Mouse (Mus musculus): ENCODE data around the gene Pygm.

The Pygm gene

GRCm38 (mm10) chr19:6385821-6386220, 1.6 kb downstream of the Pygm start:
- in situ Hi-C loops (cut with MboI, MseI), result no loop called here

- in situ Hi-C loops (cut with MboI, MseI), result no loop called here
Observed at GRCm38 (mm10) chr19:6386234-6386633, 2.0 kb downstream of the Pygm start.

GRCm38 (mm10) chr19:6388006-6388405, 3.8 kb downstream of the Pygm start:
- in situ Hi-C loops (cut with MboI, MseI), result no loop called here

DNA sequence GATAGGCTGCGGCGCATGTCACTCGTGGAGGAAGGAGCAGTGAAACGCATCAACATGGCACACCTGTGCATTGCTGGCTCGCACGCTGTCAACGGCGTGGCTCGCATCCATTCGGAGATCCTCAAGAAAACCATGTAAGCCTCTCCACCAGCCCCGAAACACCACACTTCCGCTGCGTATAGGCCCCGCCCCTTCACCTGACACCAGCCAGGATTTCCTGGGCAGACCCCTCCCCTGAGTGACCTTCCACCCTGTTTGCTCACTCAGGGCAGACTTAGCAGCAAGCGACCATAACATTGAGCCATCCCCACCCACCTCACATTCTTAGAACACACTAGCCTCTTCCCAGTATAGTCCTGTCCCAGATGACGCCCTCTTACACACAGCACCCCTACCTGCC, 5.6 kb downstream of the Pygm start:
- in situ Hi-C loops (cut with MboI, MseI), result no loop called here

GRCm38 (mm10) chr19:6390251-6390650, 6.1 kb downstream of the Pygm start:
- in situ Hi-C loops (cut with MboI, MseI), result no loop called here

GRCm38 (mm10) chr19:6392743-6393393, 8.7 kb downstream of the Pygm start:
- in situ Hi-C loops (cut with MboI, MseI), result no loop called here

DNA sequence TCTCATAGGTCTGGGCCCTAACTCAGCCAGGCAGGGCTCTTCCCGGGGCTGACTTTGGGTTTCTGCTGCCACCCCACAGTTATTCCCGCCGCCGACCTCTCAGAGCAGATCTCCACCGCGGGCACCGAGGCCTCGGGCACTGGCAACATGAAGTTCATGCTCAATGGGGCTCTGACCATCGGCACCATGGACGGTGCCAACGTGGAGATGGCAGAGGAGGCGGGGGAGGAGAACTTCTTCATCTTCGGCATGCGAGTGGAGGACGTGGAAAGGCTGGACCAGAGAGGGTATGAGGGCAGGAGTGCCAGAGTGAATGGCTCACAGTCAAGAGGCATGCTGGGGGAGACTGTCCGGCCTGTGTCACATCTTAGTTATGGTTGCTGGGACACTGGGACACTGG, 9.4 kb downstream of the Pygm start:
- in situ Hi-C loops (cut with MboI, MseI), result no loop called here

DNA sequence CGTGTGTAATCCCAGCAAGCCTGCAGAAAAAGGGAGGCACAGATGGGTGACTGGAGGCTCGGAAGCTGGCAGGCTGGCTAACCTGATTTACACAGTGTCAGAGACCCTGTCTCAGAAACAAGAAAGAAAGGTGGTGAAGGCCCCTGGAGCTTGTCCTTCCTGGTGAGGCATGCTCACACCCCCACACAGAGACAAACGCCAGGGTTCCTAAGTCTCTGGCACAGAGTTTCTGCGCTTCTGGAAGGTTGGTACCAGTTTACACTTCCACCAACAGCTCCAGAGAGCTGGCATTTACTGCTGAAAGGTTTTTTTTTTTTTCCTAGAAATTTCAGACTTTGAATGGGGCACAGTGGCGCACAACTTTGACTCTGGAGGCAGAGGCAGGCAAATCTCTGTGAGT, 12.0 kb downstream of the Pygm start:
- in situ Hi-C loops (cut with MboI, MseI), result no loop called here

GRCm38 (mm10) chr19:6397582-6398249, 13.5 kb downstream of the Pygm start:
- in situ Hi-C loops (cut with MboI, MseI), result no loop called here

- in situ Hi-C loops (cut with MboI, MseI), result no loop called here
Observed at GRCm38 (mm10) chr19:6398447-6399284, 14.5 kb downstream of the Pygm start.

DNA sequence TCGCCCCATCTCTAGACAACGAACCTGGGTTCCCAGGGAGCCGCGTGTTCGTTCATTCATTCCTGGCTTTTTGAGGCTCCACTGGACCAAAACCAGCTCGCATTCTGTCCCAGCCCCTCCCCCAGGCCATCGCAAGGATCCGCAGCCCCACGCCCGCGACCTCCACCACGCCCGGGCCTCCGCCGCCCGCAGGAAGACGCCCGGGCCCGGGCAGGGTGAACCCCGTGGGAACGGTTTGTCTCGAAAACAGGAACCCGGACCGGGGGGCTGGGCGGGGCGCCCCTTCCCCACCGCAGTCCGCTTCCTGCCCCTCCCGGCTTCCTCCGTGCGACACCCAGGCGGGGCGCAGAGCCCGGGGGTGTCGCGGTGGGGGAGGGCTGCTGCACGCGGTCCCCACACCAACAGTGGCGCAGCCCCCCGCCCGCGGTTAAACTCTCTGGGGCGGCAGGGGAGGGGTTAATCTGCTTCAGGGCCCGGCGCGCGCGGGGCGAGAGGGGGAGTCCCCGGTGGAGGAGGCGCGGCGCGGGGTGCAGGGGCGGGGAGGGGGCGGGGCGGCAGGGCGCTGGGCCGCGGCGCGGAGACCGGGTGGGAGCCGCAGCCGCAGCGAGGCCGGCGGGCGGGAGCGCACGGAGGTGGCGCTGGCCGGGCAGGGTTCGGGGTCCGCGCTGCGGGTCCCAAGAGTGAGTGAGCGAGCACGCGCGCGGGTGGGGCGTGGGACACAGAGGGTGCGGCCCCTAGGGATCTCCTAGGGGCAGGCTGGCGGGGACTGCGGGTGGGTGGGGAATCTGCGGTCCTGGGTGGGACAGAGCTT, 15.3 kb downstream of the Pygm start, which contains the start of gene Rasgrp2:
Gene Rasgrp2, plus strand, starts transcription at position 56 of the 811 bp plus-strand sequence.
- in situ Hi-C loops (cut with MboI, MseI), result no loop called here

DNA sequence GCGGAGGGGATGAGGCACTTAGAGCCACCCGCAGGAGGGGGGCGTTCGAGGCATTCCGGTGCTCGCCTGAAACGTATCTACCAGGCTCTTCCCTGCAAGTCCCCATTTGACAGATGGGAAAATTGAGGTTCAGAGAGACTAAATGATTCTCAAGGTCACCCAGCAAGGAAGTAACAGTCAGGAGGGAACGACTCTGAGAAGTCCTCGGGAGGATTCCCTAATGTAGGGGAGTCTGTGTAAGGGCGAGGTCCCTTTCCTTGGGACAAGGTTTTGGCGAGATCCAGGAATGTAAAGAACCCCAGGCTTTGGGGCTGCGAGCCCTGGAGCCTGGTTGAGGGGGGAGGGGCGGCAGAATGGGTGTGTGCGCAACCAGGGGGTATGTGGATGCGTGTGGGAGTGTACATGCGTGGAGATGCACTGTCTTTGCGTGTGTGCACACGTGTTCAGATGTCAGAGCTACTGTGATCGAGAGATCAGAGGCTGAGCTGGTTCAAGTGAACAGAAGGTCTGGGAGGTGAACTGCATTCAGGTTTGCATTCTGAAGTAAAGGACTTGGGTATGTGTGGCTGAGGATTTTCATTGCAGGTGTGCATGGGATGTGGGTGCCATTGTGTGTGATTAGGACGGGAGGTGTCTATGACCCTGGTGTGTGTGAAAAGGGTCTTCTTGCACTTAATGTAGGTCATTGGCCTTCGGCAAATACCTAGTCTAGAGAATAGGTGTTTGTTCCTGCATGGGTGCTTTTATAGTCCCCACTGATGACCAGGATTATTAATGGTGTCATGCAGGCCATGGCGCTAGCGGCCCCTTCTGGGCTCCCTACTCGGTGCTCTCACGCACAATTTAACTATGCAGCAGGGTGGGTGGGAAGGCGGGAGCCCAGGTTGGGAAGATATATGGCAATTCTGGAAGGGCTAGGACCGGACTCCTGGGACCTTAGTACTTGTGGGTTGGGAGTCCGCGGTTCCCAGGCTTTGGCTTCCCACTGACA, 16.2 kb downstream of the Pygm start:
- in situ Hi-C loops (cut with MboI, MseI), result no loop called here

DNA sequence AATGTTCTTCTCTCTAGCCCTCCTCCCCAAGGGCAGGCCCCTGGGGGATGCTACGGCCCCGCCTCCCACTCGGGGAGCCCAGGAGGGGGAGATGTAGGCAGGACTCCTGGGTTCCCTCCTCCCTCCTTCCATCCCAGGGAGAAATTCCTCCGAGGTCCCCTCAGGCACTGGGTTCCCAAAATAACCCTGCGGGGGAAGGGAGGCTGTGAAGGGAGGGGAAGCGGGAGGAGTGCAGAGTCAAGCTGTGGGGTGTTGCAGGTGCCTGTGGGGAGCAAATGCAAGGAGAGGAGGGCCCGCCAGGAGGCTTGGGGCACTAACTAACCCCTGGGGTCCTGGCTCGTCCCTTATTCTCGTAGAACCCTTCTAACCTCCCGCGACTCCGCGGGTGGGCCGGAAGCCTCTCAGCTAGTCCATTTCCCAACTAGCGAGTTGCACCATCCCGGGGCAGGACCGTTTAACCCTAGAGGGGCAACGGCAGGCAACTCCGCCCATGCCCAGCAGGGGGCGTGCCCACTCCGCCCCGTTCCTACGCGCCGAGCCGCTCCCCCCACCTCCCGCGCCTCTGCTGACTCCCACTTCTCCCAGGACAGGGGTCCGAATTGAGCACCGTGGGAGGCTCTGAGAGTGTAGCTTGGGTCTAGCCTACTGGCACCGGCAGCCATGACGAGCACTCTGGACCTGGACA, 17.1 kb downstream of the Pygm start:
- in situ Hi-C loops (cut with MboI, MseI), result no loop called here

DNA sequence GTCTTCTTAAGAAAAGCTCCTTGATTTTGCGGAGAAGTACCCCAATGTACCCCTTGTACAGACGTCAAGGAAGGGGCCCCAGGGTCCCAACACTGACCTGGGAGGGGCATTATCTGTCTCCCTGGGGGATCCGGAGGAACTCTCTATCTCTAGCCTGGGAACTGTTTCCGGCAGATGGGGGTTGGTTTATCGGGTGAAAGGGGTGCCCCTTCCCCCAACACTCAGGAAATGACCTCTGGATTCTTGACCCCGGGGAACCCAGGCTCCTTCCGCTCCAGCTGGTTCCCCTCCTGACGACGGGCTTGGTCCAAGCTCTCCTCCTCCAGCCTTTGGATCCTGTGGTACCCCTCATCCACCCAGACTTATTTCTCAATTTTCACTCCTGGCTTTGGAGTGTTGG, 17.8 kb downstream of the Pygm start:
- in situ Hi-C loops (cut with MboI, MseI), result no loop called here

DNA sequence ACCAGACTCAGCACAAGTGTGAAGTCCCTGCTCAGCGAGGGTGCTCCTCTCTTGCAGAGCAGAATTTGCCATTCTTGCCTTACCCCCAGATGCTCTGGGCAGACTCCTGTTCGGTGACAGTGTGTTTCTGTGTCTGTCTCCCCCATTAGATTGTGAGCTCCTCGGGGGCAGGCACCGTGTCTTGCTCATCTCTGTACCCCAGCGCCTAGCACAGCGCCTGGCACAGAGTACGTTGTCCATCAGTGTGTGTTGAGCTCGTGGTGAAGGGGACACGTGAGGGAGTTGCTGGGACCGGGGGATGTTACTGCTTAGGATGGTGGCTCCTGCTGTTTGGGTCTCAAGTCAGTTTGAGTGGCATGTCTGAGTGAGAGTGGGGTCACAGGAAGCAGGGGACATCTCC, 19.7 kb downstream of the Pygm start:
- in situ Hi-C loops (cut with MboI, MseI), result no loop called here

- in situ Hi-C loops (cut with MboI, MseI), result no loop called here
Observed at GRCm38 (mm10) chr19:6405433-6405832, 21.2 kb downstream of the Pygm start.

DNA sequence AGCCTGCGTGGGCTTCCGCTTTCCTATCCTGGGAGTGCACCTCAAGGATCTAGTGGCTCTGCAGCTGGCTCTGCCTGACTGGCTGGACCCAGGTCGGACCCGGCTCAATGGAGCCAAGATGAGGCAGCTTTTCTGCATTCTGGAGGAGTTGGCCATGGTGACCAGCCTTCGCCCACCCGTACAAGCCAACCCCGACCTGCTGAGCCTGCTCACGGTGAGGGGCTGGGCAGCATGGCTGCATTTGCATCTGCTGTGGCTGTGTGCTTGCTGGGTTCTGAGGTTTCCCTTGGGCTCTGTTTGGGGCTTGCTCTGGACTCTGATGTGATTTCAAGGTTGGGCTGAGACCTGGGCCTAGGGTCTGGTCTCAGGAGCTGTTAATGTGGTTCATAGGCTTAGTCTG, 22.9 kb downstream of the Pygm start:
- in situ Hi-C loops (cut with MboI, MseI), result no loop called here

DNA sequence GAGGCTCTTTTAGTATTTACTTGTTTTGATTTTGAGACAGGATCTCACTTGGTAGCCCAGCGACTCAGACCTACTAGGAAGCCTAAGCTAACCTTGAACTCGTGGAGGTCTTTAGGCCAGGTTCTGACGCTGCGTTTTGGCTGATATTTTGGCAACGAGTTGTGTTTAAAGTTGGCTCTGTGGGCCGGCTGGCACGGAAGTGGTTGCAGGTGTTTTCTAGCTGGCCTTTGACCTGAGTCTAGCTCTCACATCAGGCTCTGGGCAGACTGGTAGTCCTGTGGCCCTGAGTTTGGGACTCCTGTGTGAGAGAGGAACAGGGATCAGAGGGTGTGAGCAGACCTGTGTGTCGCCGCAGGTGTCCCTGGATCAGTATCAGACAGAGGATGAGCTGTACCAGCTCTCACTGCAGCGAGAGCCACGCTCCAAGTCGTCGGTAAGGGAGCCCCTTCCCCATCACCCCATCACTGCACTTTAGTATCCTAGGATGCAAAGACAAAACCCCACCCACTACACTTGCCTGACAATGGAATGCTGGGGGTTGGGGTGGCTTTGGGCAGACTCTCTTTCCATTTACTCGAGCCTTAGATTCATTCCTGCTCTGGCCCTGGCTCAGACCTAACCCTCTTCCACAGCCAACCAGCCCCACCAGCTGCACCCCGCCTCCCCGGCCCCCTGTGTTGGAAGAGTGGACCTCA, 23.8 kb downstream of the Pygm start:
- in situ Hi-C loops (cut with MboI, MseI), result no loop called here

- in situ Hi-C loops (cut with MboI, MseI), result no loop called here
Observed at GRCm38 (mm10) chr19:6408749-6409148, 24.6 kb downstream of the Pygm start.

Data from regulatory T cell (primary cell).